9 mouse cellular contexts compared by ENCODE assay signal in genomic region chr5:125391609-125392008, GRCm38 (mm10). TPM values are rescaled to one million over a fixed set of nuclear protein-coding genes. Genes with fewer than 3 reads are reported as not detected.
DNase-seq lines count a peak whose midpoint lies in the region; ATAC-seq and TF ChIP-seq lines count a peak whose summit lies in the region.
"Had no signal": no experiment of that assay in that cellular context is flagged by ENCODE, and none has a peak within 500 bp of the region (broad histone marks: within the 10 kb centered on the region; RNA-seq: fewer than 3 reads in every experiment).

No protein-coding gene starts in this region.

- WGBS in embryonic facial prominence, embryonic 10.5 days = 89% methylated on average over 5 of the region's 5 CpGs
- 32% methylated on average over 5 of the region's 5 CpGs for WGBS in heart, embryonic 14.5 days
- 58% methylated on average over 5 of the region's 5 CpGs for WGBS in liver, embryonic 16.5 days (ENCODE audit: insufficient replicate concordance)
- WGBS in stomach, embryonic 14.5 days = 73% methylated on average over 5 of the region's 5 CpGs

- H3K4me1 ChIP-seq in MEL (ENCODE audit: control insufficient read depth in 1 of 2, insufficient read depth in 2 of 2, low read length in 2 of 2) = peaks cover 9 to 40% of the 10 kb centered on the region in 2 experiments
- peaks cover 40% of the 10 kb centered on the region for H3K4me1 ChIP-seq in embryonic facial prominence, embryonic 10.5 days
- peaks cover 28 to 44% of the 10 kb centered on the region in 2 experiments for H3K4me1 ChIP-seq in heart, embryonic 14.5 days (ENCODE audit: control insufficient read depth in 2 of 2, insufficient read depth in 2 of 2, low read length in 2 of 2)
- H3K4me1 ChIP-seq in liver, embryonic 16.5 days (ENCODE audit: control insufficient read depth, low read depth, low read length) = peaks cover 45% of the 10 kb centered on the region
- peaks cover 15% of the 10 kb centered on the region for H3K4me1 ChIP-seq in stomach, embryonic 14.5 days (ENCODE audit: control insufficient read depth, insufficient read depth, low read length)

- H3K27ac ChIP-seq in MEL (ENCODE audit: control insufficient read depth, low read depth, low read length) = peak overlapping the region; percentile 25
- H3K27ac ChIP-seq in embryonic facial prominence, embryonic 10.5 days (replicated peaks) = peak overlapping the region; percentile 40
- H3K27ac ChIP-seq in heart, embryonic 14.5 days (replicated peaks in 1 of 2; ENCODE audit: control insufficient read depth in 1 of 2, insufficient read depth in 1 of 2, low read depth in 2 of 2, low read length in 2 of 2) = peak overlapping the region; percentile 95 to 96
- peak overlapping the region; percentile 98 for H3K27ac ChIP-seq in liver, embryonic 16.5 days (ENCODE audit: low read length)
- peak overlapping the region; percentile 62 for H3K27ac ChIP-seq in stomach, embryonic 14.5 days (ENCODE audit: low read length)

- peaks cover 7 to 35% of the 10 kb centered on the region in 2 experiments for H3K36me3 ChIP-seq in MEL (ENCODE audit: control insufficient read depth in 1 of 2, insufficient read depth in 2 of 2, low read length in 2 of 2)
- peaks cover 13% of the 10 kb centered on the region for H3K36me3 ChIP-seq in embryonic facial prominence, embryonic 10.5 days (replicated peaks)
- peaks cover 9% of the 10 kb centered on the region for H3K36me3 ChIP-seq in heart, embryonic 14.5 days (ENCODE audit: control insufficient read depth, insufficient read depth, low read length)
- H3K36me3 ChIP-seq in liver, embryonic 16.5 days (ENCODE audit: control insufficient read depth, insufficient read depth) = peaks cover 5% of the 10 kb centered on the region; the same call in 1 of the 2 replicates
- no peaks in the 10 kb centered on the region for H3K36me3 ChIP-seq in stomach, embryonic 14.5 days (ENCODE audit: control insufficient read depth, insufficient read depth, low read length)
- H3K36me3 ChIP-seq: embryonic facial prominence, embryonic 12.5 days had no signal

- H3K9ac ChIP-seq in MEL (ENCODE audit: control insufficient read depth, low read depth, low read length, poor library complexity, severe bottlenecking) = peak overlapping the region; percentile 13
- H3K9ac ChIP-seq in heart, embryonic 14.5 days (ENCODE audit: low read length) = peak overlapping the region; percentile 66
- H3K9ac ChIP-seq in liver, embryonic 16.5 days (ENCODE audit: low read depth, low read length) = no peak overlapping the region
- H3K9ac ChIP-seq in stomach, embryonic 14.5 days (replicated peaks; ENCODE audit: low read depth, low read length) = no peak overlapping the region
- H3K9ac ChIP-seq: embryonic facial prominence, embryonic 12.5 days had no signal

- H3K27me3 ChIP-seq in MEL (ENCODE audit: control insufficient read depth in 1 of 2, insufficient read depth in 2 of 2, low read length in 2 of 2) = no peaks in the 10 kb centered on the region
- H3K27me3 ChIP-seq in embryonic facial prominence, embryonic 10.5 days (replicated peaks; ENCODE audit: low read depth, poor library complexity, severe bottlenecking) = no peaks in the 10 kb centered on the region
- no peaks in the 10 kb centered on the region for H3K27me3 ChIP-seq in heart, embryonic 14.5 days (ENCODE audit: control insufficient read depth, insufficient read depth, low read length)
- no peaks in the 10 kb centered on the region; the same call in 1 of the 2 replicates for H3K27me3 ChIP-seq in liver, embryonic 16.5 days (ENCODE audit: control insufficient read depth, insufficient read depth, low read depth, low read length)
- H3K27me3 ChIP-seq in stomach, embryonic 14.5 days (ENCODE audit: control insufficient read depth, insufficient read depth, low read length) = no peaks in the 10 kb centered on the region
- H3K27me3 ChIP-seq: embryonic facial prominence, embryonic 12.5 days had no signal

- no peaks in the 10 kb centered on the region for H3K9me3 ChIP-seq in MEL (replicated peaks; ENCODE audit: insufficient read depth, low read length)
- no peaks in the 10 kb centered on the region for H3K9me3 ChIP-seq in embryonic facial prominence, embryonic 10.5 days
- no peaks in the 10 kb centered on the region for H3K9me3 ChIP-seq in heart, embryonic 14.5 days (ENCODE audit: control insufficient read depth, low read length)
- H3K9me3 ChIP-seq in liver, embryonic 16.5 days (replicated peaks; ENCODE audit: control insufficient read depth, low read length) = no peaks in the 10 kb centered on the region
- H3K9me3 ChIP-seq in stomach, embryonic 14.5 days (ENCODE audit: control insufficient read depth, low read depth, low read length) = no peaks in the 10 kb centered on the region
- H3K9me3 ChIP-seq: embryonic facial prominence, embryonic 12.5 days had no signal

- no peak for ATAC-seq in heart, embryonic 14.5 days (ENCODE audit: insufficient number of reproducible peaks, insufficient read depth, low FRiP score, low read depth)
- no peak for ATAC-seq in liver, embryonic 16.5 days (ENCODE audit: low read depth)
- no peak for ATAC-seq in stomach, embryonic 14.5 days (ENCODE audit: insufficient number of reproducible peaks, insufficient read depth, low FRiP score, low read depth)

- DNase-seq in 3T3-L1 (ENCODE audit: low read depth, low spot score) (peak; percentile 98), MEL (ENCODE audit: low read depth, low spot score) (peak; percentile 83)
- no peak for DNase-seq in embryonic facial prominence, embryonic 10.5 days (ENCODE audit: low spot score)
- DNase-seq in kidney, postnatal 10 days = peak; percentile 78
- DNase-seq in embryo, embryonic 10 days (ENCODE audit: low spot score) = no peak

- TF ChIP-seq POLR2A in MEL (IDR thresholded peaks at IDR 0.05; ENCODE audit: control insufficient read depth in 1 of 2, insufficient read depth in 1 of 2, low read depth in 1 of 2, low read length in 2 of 2, poor library complexity in 1 of 2) = no peak

- H3K4me2 ChIP-seq in heart, embryonic 14.5 days (ENCODE audit: low read length) = peak overlapping the region; percentile 62
- no peak overlapping the region for H3K4me2 ChIP-seq in liver, embryonic 16.5 days (ENCODE audit: low read depth, low read length)
- no peak overlapping the region for H3K4me2 ChIP-seq in stomach, embryonic 14.5 days (replicated peaks; ENCODE audit: low read depth, low read length)
- H3K4me2 ChIP-seq: embryonic facial prominence, embryonic 12.5 days had no signal

- TF ChIP-seq RAD21 in MEL (IDR thresholded peaks at IDR 0.05; ENCODE audit: low read depth, low read length) = no peak

- TF ChIP-seq CTCF in MEL (IDR thresholded peaks at IDR 0.05 in 2 of 3, conservative IDR thresholded peaks at IDR 0.05 in 1 of 3; ENCODE audit: control insufficient read depth in 1 of 3, insufficient read depth in 1 of 3, low read depth in 2 of 3, low read length in 3 of 3, poor library complexity in 1 of 3, severe bottlenecking in 1 of 3) = no peak

- no peak overlapping the region for H3K4me3 ChIP-seq in MEL (ENCODE audit: control insufficient read depth in 1 of 2, insufficient read depth in 1 of 2, low read depth in 2 of 2, low read length in 2 of 2)
- no peak overlapping the region for H3K4me3 ChIP-seq in embryonic facial prominence, embryonic 10.5 days
- no peak overlapping the region for H3K4me3 ChIP-seq in heart, embryonic 14.5 days (ENCODE audit: control insufficient read depth in 1 of 2, insufficient read depth in 1 of 2, low read depth in 1 of 2, low read length in 2 of 2)
- no peak overlapping the region for H3K4me3 ChIP-seq in liver, embryonic 16.5 days (ENCODE audit: low read depth, low read length)
- no peak overlapping the region for H3K4me3 ChIP-seq in stomach, embryonic 14.5 days (ENCODE audit: low read depth, low read length)
- H3K4me3 ChIP-seq: embryonic facial prominence, embryonic 12.5 days had no signal

- TF ChIP-seq EP300 in MEL (IDR thresholded peaks at IDR 0.05; ENCODE audit: low read depth in 1 of 2, low read length in 2 of 2) = peak in 1 of 2 experiments; percentile 60; a peak in 3 of 4 replicates

- peaks cover 23% of the 10 kb centered on the region for H3K79me2 ChIP-seq in MEL (ENCODE audit: control insufficient read depth, insufficient read depth, low read length, poor library complexity)

RNA-seq across cellular contexts. Expression of gene Ubc, which starts 1.6 kb away (rescaled TPM):
- 511 and 526 TPM in 2 replicates for total RNA-seq in MEL (2012; rRNA removed)
- polyA plus RNA-seq in MEL (2012; ENCODE audit: insufficient read depth in 1 of 2, insufficient read length in 2 of 2, low read depth in 1 of 2, low replicate concordance in 2 of 2, missing spikeins in 1 of 2) = 1,000 to 10,000 TPM in 1 of 2 experiments, 100 to 1,000 TPM in 1; 113 to 1,075 TPM
- 957 and 988 TPM in 2 replicates for polyA plus RNA-seq in embryonic facial prominence, embryonic 10.5 days (2016; fragmentation: Nextera tagmentation; extraction: Ambion mirVana)
- polyA plus RNA-seq in heart, embryonic 14.5 days (2014; fragmentation: Nextera tagmentation; extraction: Ambion mirVana) = 859 and 861 TPM in 2 replicates
- 573 and 608 TPM in 2 replicates for polyA plus RNA-seq in liver, embryonic 16.5 days (2015; fragmentation: Nextera tagmentation; extraction: Ambion mirVana)
- polyA plus RNA-seq in stomach, embryonic 14.5 days (2014; fragmentation: Nextera tagmentation; extraction: Ambion mirVana) = 1,055 and 1,113 TPM in 2 replicates

RNA-seq across cellular contexts. Expression of gene Gm10382, which starts 2.5 kb away (rescaled TPM):
- total RNA-seq in MEL (2012; rRNA removed) = 0.65 TPM in 2 replicates
- under 1 TPM in 1 of 2 experiments, not detected in 1; 0.96 TPM for polyA plus RNA-seq in MEL (2012; ENCODE audit: insufficient read depth in 1 of 2, insufficient read length in 2 of 2, low read depth in 1 of 2, low replicate concordance in 2 of 2, missing spikeins in 1 of 2)
- polyA plus RNA-seq in embryonic facial prominence, embryonic 10.5 days (2016; fragmentation: Nextera tagmentation; extraction: Ambion mirVana) = 0.53 and 0.60 TPM in 2 replicates
- 0.27 and 0.32 TPM in 2 replicates for polyA plus RNA-seq in heart, embryonic 14.5 days (2014; fragmentation: Nextera tagmentation; extraction: Ambion mirVana)
- polyA plus RNA-seq in liver, embryonic 16.5 days (2015; fragmentation: Nextera tagmentation; extraction: Ambion mirVana) = 0.18 and 0.27 TPM in 2 replicates
- polyA plus RNA-seq in stomach, embryonic 14.5 days (2014; fragmentation: Nextera tagmentation; extraction: Ambion mirVana) = 0.20 and 0.35 TPM in 2 replicates

RNA-seq across cellular contexts. Expression of gene Dhx37, which starts 42.3 kb away (rescaled TPM):
- 26.0 and 27.4 TPM in 2 replicates for total RNA-seq in MEL (2012; rRNA removed)
- polyA plus RNA-seq in MEL (2012; ENCODE audit: insufficient read depth in 1 of 2, insufficient read length in 2 of 2, low read depth in 1 of 2, low replicate concordance in 2 of 2, missing spikeins in 1 of 2) = 100 to 1,000 TPM in 1 of 2 experiments, 10 to 100 TPM in 1; 55.3 to 549 TPM
- 24.1 and 24.2 TPM in 2 replicates for polyA plus RNA-seq in embryonic facial prominence, embryonic 10.5 days (2016; fragmentation: Nextera tagmentation; extraction: Ambion mirVana)
- 7.2 and 8.2 TPM in 2 replicates for polyA plus RNA-seq in heart, embryonic 14.5 days (2014; fragmentation: Nextera tagmentation; extraction: Ambion mirVana)
- 4.0 and 4.2 TPM in 2 replicates for polyA plus RNA-seq in liver, embryonic 16.5 days (2015; fragmentation: Nextera tagmentation; extraction: Ambion mirVana)
- polyA plus RNA-seq in stomach, embryonic 14.5 days (2014; fragmentation: Nextera tagmentation; extraction: Ambion mirVana) = 7.5 and 9.2 TPM in 2 replicates

RNA-seq across cellular contexts. Expression of gene Bri3bp, which starts 49.8 kb away (rescaled TPM):
- 87.6 and 88.6 TPM in 2 replicates for total RNA-seq in MEL (2012; rRNA removed)
- polyA plus RNA-seq in MEL (2012; ENCODE audit: insufficient read depth in 1 of 2, insufficient read length in 2 of 2, low read depth in 1 of 2, low replicate concordance in 2 of 2, missing spikeins in 1 of 2) = 100 to 1,000 TPM in 1 of 2 experiments, 10 to 100 TPM in 1; 73.7 to 264 TPM
- 50.9 and 52.2 TPM in 2 replicates for polyA plus RNA-seq in embryonic facial prominence, embryonic 10.5 days (2016; fragmentation: Nextera tagmentation; extraction: Ambion mirVana)
- 34.8 and 36.6 TPM in 2 replicates for polyA plus RNA-seq in heart, embryonic 14.5 days (2014; fragmentation: Nextera tagmentation; extraction: Ambion mirVana)
- polyA plus RNA-seq in liver, embryonic 16.5 days (2015; fragmentation: Nextera tagmentation; extraction: Ambion mirVana) = 18.4 and 20.3 TPM in 2 replicates
- polyA plus RNA-seq in stomach, embryonic 14.5 days (2014; fragmentation: Nextera tagmentation; extraction: Ambion mirVana) = 28.3 and 34.1 TPM in 2 replicates

RNA-seq across cellular contexts. Expression of gene Scarb1, which starts 50.7 kb away (rescaled TPM):
- total RNA-seq in MEL (2012; rRNA removed) = 51.4 and 53.1 TPM in 2 replicates
- polyA plus RNA-seq in MEL (2012; ENCODE audit: insufficient read depth in 1 of 2, insufficient read length in 2 of 2, low read depth in 1 of 2, low replicate concordance in 2 of 2, missing spikeins in 1 of 2) = 10 to 100 TPM in 1 of 2 experiments, not detected in 1; 98.3 TPM
- 43.2 and 47.3 TPM in 2 replicates for polyA plus RNA-seq in embryonic facial prominence, embryonic 10.5 days (2016; fragmentation: Nextera tagmentation; extraction: Ambion mirVana)
- 59.7 and 61.6 TPM in 2 replicates for polyA plus RNA-seq in heart, embryonic 14.5 days (2014; fragmentation: Nextera tagmentation; extraction: Ambion mirVana)
- polyA plus RNA-seq in liver, embryonic 16.5 days (2015; fragmentation: Nextera tagmentation; extraction: Ambion mirVana) = 78.3 and 89.5 TPM in 2 replicates
- 45.0 and 47.1 TPM in 2 replicates for polyA plus RNA-seq in stomach, embryonic 14.5 days (2014; fragmentation: Nextera tagmentation; extraction: Ambion mirVana)

Comparison
In these comparisons a context has a peak if more than half of its experiments do, and no peak if none do; other contexts are left out.
1. DNase-seq: peak in 3T3-L1 (single experiment), MEL (single experiment) and kidney, postnatal 10 days (single experiment); none in embryonic facial prominence, embryonic 10.5 days (single experiment) and embryo, embryonic 10 days (single experiment).
2. H3K27ac ChIP-seq: peak in every context shown above with its lines; median percentile 98 in liver, embryonic 16.5 days; 96 in heart, embryonic 14.5 days; 62 in stomach, embryonic 14.5 days; 40 in embryonic facial prominence, embryonic 10.5 days; 25 in MEL.
3. H3K9ac ChIP-seq: peak in MEL (single experiment) and heart, embryonic 14.5 days (single experiment); none in liver, embryonic 16.5 days (single experiment) and stomach, embryonic 14.5 days (single experiment).